Mouse (Mus musculus): ENCODE results near the gene Pi16.
"Not testable (repeated sequence)": the region's sequence is repeated elsewhere in the genome, so short reads cannot be mapped to it uniquely, and the experiment has no call there.

Gene Pi16

GRCm38 (mm10) chr17:29317380-29317779 lies at the start of gene Pi16:
Pi16 (plus strand) TSS chr17:29317680.
- not testable (repeated sequence) for DNase-seq (ENCODE audit: low read depth, low spot score)

- peak; percentile 36 for DNase-seq (ENCODE audit: low read depth, low spot score)
Measured at GRCm38 (mm10) chr17:29267931-29268681, 49.4 kb upstream of the Pi16 start.

- DNase-seq (ENCODE audit: low read depth, low spot score): peak; percentile 95
Measured at GRCm38 (mm10) chr17:29268682-29269348, 48.7 kb upstream of the Pi16 start, which contains the start of gene BC004004. BC004004 (plus strand) TSS chr17:29268788.

DNA sequence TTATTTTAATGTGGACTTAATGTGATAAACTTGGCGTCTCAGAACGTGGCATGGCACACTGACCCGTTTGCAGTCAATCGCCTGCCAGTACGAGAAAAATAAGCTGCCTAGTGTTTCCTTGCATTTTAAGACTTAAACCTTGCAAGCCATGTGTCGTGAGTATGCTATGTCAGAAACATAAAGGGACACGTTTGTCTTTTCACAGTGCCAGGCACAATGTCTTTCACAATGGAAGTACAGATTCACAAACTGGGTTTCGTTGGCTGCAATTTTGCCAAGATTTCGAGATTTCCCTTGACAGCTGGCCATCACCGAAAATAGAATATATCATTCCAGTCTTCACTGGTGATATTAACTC lies 48.2 kb upstream of the Pi16 start:
- no peak for DNase-seq (ENCODE audit: low read depth, low spot score)

DNA sequence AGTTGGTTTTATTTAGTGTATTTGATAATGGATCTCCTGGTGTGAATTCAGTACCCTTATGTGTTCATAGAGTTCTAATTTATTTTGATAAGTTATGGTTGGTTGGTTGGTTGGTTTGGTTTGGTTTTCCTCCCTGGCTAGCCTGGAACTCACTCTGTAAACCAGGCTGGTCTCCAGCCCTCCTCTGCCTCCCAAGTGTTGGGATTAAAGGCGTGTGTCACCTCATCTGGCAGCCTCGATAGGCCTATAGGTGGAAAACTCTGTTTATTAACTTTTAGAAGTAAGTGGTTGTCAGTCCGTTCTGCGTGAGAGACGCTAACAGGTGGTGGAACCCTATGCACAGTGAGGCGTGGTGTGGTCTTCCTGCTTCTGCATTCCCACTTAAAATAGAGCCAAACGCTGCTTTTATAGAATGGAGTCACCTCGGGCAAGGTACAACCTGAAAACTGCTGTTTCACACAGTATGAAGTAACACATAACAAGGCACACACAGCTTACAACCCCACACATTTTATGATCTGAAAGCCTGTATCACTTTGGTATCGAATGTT lies 47.3 kb upstream of the Pi16 start:
- no peak for DNase-seq (ENCODE audit: low read depth, low spot score)

GRCm38 (mm10) chr17:29273156-29273555 lies 44.3 kb upstream of the Pi16 start:
- DNase-seq (ENCODE audit: low read depth, low spot score): no peak

DNA sequence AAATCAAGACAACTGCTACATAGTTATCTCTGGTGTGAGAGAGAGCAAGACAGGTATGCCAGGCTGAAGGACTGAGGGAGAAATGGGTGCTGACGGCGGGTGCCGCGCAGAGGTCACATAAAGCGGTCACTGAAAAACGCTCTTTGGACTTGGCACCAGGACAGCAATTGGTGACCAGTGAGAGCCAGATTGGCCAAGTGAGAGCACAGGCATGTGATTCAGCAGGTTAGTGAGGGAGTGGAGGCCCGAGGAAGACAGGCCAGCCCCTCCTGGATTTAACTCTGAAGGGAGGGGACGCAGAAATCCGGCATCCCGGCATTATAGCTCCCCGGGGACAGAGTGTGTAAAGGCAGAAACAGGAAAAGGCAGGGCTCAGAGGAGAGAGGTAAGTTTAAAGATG lies 43.6 kb upstream of the Pi16 start:
- no peak for DNase-seq (ENCODE audit: low read depth, low spot score)

DNA sequence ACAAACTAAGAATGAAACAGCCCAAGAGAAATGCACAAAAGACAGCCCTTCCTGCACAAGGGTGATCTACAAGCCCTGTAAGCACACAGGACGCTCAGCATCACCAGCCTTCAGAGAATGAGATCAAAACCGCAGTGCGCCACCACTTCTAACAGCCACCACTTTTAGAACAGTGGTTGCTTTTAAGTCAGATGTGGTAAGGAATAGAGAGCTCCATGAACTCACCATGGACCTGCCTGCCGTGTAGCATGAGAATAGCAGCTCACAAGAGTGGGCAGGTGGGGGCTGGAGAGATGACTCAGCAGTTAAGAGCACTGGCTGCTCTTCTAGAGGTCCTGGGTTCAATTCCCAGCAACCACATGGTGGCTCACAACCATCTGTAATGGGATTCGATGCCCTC lies 37.1 kb upstream of the Pi16 start:
- peak; percentile 84 for DNase-seq (ENCODE audit: low read depth, low spot score)

- DNase-seq (ENCODE audit: low read depth, low spot score): no peak
Measured at GRCm38 (mm10) chr17:29281541-29281940, 35.9 kb upstream of the Pi16 start.

GRCm38 (mm10) chr17:29282216-29282952 lies 35.1 kb upstream of the Pi16 start:
- no peak for DNase-seq (ENCODE audit: low read depth, low spot score)

DNA sequence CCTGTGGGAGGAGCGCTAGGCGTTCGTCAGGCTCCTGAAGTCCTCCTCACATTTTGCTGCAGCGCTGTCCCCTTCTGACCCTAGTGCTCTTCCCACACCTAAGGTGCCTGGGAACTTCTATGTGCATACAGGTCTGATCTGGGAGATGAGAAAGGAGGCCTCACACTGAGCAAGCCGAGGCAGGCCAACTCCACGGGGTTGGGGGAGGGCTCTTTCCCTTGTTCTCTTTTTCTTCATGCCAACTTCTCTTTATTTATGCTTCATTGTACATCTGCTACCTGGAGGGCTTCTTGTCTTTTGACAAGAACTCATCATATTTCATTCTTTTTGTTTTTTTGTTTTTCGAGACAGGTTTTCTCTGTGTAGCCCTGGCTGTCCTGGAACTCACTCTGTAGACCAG lies 25.7 kb upstream of the Pi16 start:
- no peak for DNase-seq (ENCODE audit: low read depth, low spot score)

DNA sequence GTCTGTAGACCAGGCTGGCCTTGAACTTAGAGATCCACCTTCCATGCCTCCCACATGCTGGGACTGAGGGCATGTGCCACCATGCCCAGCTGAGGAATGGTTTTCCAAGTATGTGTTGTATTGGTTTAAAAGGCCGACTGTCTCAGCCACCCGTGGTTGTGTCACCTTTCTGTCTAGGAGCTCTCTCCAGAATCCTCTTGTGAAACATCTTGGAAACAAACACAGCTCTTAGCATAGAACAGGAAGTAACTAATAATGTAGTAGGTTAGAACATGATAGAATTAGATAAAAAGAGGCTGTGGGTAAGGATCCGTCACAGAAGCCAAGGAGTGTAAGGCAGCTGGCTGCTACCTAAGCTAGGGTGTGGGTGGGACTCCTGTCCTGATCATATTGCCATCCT lies 24.5 kb upstream of the Pi16 start:
- no peak for DNase-seq (ENCODE audit: low read depth, low spot score)

DNA sequence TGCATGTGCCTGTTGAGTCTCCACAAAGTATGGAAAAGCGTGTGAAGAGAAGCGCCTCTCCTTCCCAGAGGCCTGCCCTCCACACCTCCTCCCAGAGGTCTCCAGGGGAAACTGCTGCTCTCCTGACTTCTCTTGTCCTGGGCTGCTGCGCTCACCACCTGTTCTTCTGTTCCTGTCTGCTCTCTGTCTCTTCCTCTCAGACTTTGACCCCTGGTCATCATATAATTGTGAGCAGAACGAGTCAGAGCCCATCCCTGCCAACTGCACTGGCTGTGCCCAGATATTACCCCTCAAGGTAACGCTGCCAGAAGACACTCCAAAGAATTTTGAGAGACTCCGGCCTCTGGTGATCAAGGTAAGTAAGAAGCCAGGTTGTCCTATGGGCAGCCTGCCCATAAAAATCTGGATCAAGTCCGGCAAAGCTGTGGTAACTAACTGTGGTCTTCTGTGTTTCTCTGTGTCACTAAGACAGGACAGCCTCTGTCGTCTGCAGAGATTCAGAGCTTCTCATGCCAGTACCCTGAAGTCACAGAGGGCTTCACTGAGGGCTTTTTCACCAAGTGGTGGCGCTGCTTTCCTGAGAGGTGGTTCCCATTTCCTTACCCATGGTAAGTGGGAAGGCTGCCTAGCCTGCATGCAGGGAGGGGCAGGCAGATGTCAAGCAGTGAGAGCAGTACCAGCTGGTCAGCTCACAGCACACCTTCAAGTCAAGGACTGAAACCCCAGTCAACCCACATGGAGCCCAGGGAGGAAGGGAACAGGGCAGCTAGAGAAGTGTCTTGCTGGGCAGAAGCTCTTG lies 23.5 kb upstream of the Pi16 start:
- no peak for DNase-seq (ENCODE audit: low read depth, low spot score)

DNA sequence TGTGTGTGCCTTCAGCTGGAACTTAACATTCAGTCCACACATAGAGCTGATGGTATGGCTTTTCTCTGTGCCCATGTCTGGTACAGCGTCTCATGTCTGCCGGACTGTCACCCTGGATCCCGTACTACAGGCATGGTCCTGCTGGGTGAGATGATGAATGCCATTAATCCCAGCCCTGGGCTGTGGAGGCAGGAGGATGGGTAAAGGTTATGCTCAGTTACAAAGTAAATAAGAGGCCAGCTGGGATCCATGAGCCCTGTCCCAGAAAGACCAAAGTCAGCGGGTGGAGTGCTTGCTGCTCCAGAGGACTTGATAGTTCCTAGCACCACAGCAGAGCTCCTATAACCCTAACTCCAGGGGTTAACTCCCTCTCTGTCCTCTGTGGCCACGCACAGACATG lies 21.6 kb upstream of the Pi16 start:
- no peak for DNase-seq (ENCODE audit: low read depth, low spot score)

GRCm38 (mm10) chr17:29297321-29297720 lies 20.2 kb upstream of the Pi16 start:
- no peak for DNase-seq (ENCODE audit: low read depth, low spot score)

DNA sequence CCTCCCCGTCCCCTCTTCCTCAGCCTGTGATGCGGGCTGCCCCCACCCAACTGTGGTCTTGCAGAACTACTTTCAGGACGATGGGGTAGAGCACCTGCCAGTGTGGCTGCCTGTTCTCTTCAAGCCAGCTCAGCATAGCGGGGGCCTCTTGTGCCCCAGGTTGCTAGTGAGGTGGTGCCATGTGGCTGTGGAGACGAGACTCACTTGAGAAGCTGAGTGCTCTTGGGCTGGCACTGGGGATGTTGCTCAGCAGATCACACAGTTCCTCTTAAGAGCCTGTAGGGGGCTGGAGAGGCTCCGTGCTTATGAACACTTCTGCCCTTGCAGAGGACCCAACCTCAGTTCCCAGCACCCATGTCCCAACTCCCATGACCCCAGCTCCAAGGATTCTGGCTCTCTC lies 19.7 kb upstream of the Pi16 start:
- DNase-seq (ENCODE audit: low read depth, low spot score): peak; percentile 30

DNA sequence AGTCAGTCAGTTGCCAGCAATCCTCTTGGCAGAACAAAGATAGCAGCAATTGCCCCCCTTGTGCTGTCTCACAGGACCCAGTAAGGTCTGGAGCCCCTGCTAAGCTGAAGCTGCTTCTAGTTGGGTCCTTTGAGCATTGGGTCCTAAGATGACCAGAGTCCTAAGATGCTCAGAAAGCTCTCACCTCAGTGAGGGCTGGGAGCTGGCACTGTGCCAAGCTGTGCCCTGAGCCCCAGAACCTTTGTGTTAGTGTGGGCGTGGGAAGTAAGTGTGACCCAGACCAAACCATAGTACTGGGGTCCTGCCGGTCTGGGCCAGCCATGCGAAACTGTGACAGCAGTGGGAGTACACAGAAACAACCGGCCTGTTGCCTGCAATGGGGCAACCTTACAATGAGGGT lies 18.2 kb upstream of the Pi16 start:
- no peak for DNase-seq (ENCODE audit: low read depth, low spot score)

- no peak for DNase-seq (ENCODE audit: low read depth, low spot score)
Measured at GRCm38 (mm10) chr17:29300926-29301325, 16.6 kb upstream of the Pi16 start.

GRCm38 (mm10) chr17:29301421-29301820 lies 16.1 kb upstream of the Pi16 start:
- DNase-seq (ENCODE audit: low read depth, low spot score): no peak

DNA sequence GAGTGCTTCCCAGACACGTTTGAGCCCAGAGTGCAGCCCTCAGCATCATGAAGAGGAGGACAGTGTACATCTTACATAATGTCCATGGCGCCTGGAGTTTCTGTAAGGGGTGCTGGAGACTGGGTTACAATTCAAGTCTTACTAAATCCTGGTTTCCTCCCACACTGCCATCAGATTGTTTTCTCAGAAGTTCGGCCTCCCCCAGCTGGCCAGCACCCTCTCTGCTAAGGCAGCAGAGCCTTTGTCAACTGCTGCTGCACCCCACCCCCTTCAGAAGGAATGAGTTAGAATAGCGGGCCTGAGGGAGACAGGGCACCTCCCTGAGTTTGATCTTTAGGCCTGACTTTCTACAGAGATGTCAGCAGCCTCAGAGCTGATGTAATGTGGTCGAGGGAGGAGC lies 15.3 kb upstream of the Pi16 start:
- DNase-seq (ENCODE audit: low read depth, low spot score): peak; percentile 23

GRCm38 (mm10) chr17:29303087-29303486 lies 14.4 kb upstream of the Pi16 start:
- DNase-seq (ENCODE audit: low read depth, low spot score): peak; percentile 65

DNA sequence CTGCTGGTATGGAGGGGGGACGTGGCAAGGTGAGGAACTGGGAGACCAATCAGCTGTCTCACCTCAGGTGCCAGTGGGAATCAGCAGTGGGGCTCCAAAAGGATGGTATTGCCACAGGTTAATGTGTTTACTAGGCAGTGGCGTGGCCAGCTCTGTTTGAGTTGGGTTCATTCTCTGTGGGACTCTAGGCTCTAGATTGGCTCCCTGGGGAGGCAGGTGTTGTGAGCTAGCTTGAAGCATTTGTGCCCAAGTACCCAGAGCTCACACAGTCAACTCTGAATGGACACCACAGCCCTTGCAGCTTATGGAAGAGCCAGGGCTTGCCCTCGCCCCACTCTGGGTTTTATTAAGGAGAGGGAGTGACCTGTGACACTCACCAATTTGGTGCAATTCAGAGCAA lies 13.6 kb upstream of the Pi16 start:
- no peak for DNase-seq (ENCODE audit: low read depth, low spot score)
